Mouse (Mus musculus): ENCODE results near the gene Isca2. TPM values are rescaled to one million over a fixed set of nuclear protein-coding genes. Genes with fewer than 3 reads are reported as not detected.

The Isca2 gene
- polyA plus RNA-seq, 1 experiment, result 86.3 TPM

DNA sequence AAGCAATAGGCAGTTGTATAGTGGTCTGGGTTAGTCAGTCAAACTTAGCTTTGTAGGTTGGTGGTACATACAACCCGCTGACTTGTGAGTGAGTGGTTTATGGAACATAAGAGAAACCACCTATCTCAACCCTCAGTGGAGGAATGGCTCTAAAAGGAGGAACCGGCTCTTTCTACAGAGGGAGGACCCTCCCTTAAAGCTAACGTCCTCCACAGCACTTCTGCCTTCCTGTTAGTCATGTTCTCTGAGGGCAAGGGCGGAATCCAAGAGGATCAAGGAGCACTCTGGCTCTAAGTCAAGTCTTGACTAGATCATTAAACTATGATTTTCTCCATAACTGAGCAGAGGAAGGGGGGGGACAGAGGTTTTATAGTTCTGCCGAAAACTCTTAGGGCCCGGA lies 5.5 kb upstream of the Isca2 start:
- Histone ChIP-seq H3K4me1 (ENCODE audit: control insufficient read depth, insufficient read depth, low read length) (peaks cover 2% of the 10 kb centered on the region), H3K4me3 (ENCODE audit: insufficient read depth, low read length) (no peak overlapping the region), H3K27ac (ENCODE audit: insufficient read depth, low read length) (no peak overlapping the region)
- no peak for TF ChIP-seq CTCF (IDR thresholded peaks at IDR 0.05; ENCODE audit: extremely low read depth, insufficient read depth, low read length)
- TF ChIP-seq POLR2A (IDR thresholded peaks at IDR 0.05; ENCODE audit: extremely low read depth, insufficient read depth, low read length), result no peak

- Histone ChIP-seq H3K4me3 (ENCODE audit: insufficient read depth, low read length) (no peak overlapping the region), H3K27ac (ENCODE audit: insufficient read depth, low read length) (no peak overlapping the region), H3K4me1 (ENCODE audit: control insufficient read depth, insufficient read depth, low read length) (peaks cover 5% of the 10 kb centered on the region)
- TF ChIP-seq POLR2A (IDR thresholded peaks at IDR 0.05; ENCODE audit: extremely low read depth, insufficient read depth, low read length) (no peak), CTCF (IDR thresholded peaks at IDR 0.05; ENCODE audit: extremely low read depth, insufficient read depth, low read length) (no peak)
Observed at GRCm38 (mm10) chr12:84769624-84770023, 3.4 kb upstream of the Isca2 start.

GRCm38 (mm10) chr12:84771981-84772520 lies 1.0 kb upstream of the Isca2 start:
- TF ChIP-seq POLR2A (IDR thresholded peaks at IDR 0.05; ENCODE audit: extremely low read depth, insufficient read depth, low read length), result no peak
- TF ChIP-seq CTCF (IDR thresholded peaks at IDR 0.05; ENCODE audit: extremely low read depth, insufficient read depth, low read length), result no peak
- Histone ChIP-seq H3K4me3 (ENCODE audit: insufficient read depth, low read length) (peak overlapping the region; percentile 89), H3K4me1 (ENCODE audit: control insufficient read depth, insufficient read depth, low read length) (peaks cover 5% of the 10 kb centered on the region), H3K27ac (ENCODE audit: insufficient read depth, low read length) (no peak overlapping the region)

GRCm38 (mm10) chr12:84773476-84773875 lies 425 bp downstream of the Isca2 start:
- TF ChIP-seq POLR2A (IDR thresholded peaks at IDR 0.05; ENCODE audit: extremely low read depth, insufficient read depth, low read length) (no peak), CTCF (IDR thresholded peaks at IDR 0.05; ENCODE audit: extremely low read depth, insufficient read depth, low read length) (no peak)
- Histone ChIP-seq H3K4me3 (ENCODE audit: insufficient read depth, low read length) (peak overlapping the region; percentile 89), H3K27ac (ENCODE audit: insufficient read depth, low read length) (peak overlapping the region; percentile 40; the same call in 1 of the 2 replicates), H3K4me1 (ENCODE audit: control insufficient read depth, insufficient read depth, low read length) (peaks cover 5% of the 10 kb centered on the region)

- TF ChIP-seq POLR2A (IDR thresholded peaks at IDR 0.05; ENCODE audit: extremely low read depth, insufficient read depth, low read length) (no peak), CTCF (IDR thresholded peaks at IDR 0.05; ENCODE audit: extremely low read depth, insufficient read depth, low read length) (no peak)
- Histone ChIP-seq H3K4me3 (ENCODE audit: insufficient read depth, low read length) (no peak overlapping the region), H3K27ac (ENCODE audit: insufficient read depth, low read length) (no peak overlapping the region), H3K4me1 (ENCODE audit: control insufficient read depth, insufficient read depth, low read length) (peaks cover 4% of the 10 kb centered on the region)
Observed at GRCm38 (mm10) chr12:84774376-84774775, 1.3 kb downstream of the Isca2 start.

DNA sequence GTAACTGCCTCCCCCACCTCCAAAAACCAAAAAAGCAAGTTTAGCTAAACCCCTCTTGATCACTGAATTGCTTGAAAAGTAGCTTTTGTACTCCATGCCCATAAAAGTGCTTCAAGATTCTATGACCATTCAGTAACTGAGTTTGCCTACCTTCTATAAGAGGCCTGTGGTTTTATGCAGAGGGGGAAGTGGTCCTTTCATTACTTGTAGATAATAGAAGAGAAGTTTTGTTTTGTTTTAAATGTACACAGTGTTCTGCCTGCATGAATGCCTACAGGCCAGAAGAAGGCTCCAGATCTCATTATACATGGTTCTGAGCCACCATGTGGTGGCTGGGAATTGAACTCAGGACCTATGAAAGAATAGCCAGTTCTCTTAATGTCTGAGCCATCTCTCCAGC lies 3.2 kb downstream of the Isca2 start:
- H3K27ac ChIP-seq (ENCODE audit: insufficient read depth, low read length), result no peak overlapping the region
- H3K4me3 ChIP-seq (ENCODE audit: insufficient read depth, low read length), result no peak overlapping the region
- peaks cover 3% of the 10 kb centered on the region; the same call in 1 of the 2 replicates for H3K4me1 ChIP-seq (ENCODE audit: control insufficient read depth, insufficient read depth, low read length)
- TF ChIP-seq POLR2A (IDR thresholded peaks at IDR 0.05; ENCODE audit: extremely low read depth, insufficient read depth, low read length) (no peak), CTCF (IDR thresholded peaks at IDR 0.05; ENCODE audit: extremely low read depth, insufficient read depth, low read length) (no peak)

DNA sequence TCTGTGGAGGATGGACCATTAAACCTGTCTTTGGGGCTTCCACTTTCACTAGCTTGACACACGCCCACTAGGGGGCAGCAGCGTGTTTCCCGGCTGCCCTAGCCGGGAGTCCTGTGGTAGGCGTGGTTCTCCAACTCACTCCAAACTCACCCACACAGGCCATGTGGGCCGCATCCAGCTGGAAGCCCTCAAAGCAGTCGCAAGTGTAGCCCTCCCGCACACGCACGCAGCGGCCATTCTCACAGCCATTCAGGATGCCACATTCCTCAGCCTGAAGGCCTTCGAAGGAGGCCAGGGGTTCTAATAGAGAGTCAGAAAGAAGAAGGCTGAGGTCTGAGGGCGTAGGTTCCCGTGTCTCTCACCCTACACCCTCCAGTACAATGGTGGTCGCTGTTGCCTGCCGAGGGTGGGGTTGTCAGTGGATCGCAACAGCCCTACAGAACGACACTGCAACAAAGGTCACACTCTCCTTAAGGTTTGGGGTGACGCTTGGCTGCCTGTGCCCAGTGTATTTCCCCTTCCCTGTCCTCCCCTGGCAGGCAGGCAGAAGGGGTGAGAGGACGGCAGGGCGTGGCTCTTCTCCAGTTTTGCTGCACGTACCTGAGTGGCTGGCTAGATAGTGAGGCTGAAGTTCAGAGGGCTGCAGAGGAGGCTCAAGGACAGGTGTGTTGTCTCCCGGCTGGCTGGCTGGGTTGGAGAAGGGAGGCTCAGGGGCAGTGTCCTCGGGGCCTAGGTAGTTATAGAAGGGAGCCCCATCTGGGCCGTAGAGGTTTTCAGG lies 11.7 kb downstream of the Isca2 start:
- no peak overlapping the region for H3K27ac ChIP-seq (ENCODE audit: insufficient read depth, low read length)
- peak; percentile 90 for TF ChIP-seq CTCF (IDR thresholded peaks at IDR 0.05; ENCODE audit: extremely low read depth, insufficient read depth, low read length)
- no peak for TF ChIP-seq POLR2A (IDR thresholded peaks at IDR 0.05; ENCODE audit: extremely low read depth, insufficient read depth, low read length)
- no peak overlapping the region for H3K4me3 ChIP-seq (ENCODE audit: insufficient read depth, low read length)
- no peaks in the 10 kb centered on the region for H3K4me1 ChIP-seq (ENCODE audit: control insufficient read depth, insufficient read depth, low read length)

DNA sequence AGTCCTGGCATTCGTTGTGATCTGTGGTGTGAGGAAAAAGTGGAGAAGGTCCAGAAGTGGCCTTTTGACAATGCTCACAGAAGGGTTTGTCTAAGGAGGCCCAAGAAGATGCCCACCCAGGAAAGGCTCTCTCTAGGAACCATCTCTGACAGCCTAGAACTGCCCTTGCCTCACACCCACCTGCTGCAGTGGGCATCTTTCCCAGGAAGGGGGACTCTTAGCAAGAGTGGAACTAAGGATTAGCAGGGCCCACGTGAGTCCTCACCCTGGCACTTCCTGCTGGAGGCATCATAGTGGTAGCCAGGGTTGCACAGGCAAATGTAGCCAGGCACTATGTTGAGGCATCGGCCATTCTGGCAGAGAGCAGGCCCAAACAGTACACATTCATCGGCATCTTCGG lies 13.0 kb downstream of the Isca2 start:
- no peaks in the 10 kb centered on the region for H3K4me1 ChIP-seq (ENCODE audit: control insufficient read depth, insufficient read depth, low read length)
- TF ChIP-seq POLR2A (IDR thresholded peaks at IDR 0.05; ENCODE audit: extremely low read depth, insufficient read depth, low read length) (no peak), CTCF (IDR thresholded peaks at IDR 0.05; ENCODE audit: extremely low read depth, insufficient read depth, low read length) (no peak)
- no peak overlapping the region for H3K27ac ChIP-seq (ENCODE audit: insufficient read depth, low read length)
- H3K4me3 ChIP-seq (ENCODE audit: insufficient read depth, low read length), result no peak overlapping the region

DNA sequence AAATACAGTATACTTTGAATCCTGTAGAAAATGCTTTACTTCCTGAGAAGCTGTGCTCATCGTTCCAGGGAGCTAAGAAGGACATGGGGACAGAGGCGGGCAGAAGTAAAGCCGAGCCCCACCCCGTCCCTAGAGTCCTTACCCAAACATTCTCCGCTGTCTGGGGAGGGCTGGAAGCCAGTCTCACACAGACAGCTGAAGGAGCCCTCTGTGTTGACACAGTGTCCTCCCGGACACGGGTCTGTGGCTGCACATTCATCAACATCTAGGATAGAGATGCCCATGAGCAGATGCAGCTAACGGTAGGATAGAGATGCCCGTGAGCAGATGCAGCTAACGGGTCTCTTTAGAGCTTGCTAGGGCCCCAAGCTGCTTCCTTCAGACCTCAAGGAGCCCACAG lies 17.8 kb downstream of the Isca2 start:
- TF ChIP-seq CTCF (IDR thresholded peaks at IDR 0.05; ENCODE audit: extremely low read depth, insufficient read depth, low read length) (no peak), POLR2A (IDR thresholded peaks at IDR 0.05; ENCODE audit: extremely low read depth, insufficient read depth, low read length) (no peak)
- Histone ChIP-seq H3K27ac (ENCODE audit: insufficient read depth, low read length) (no peak overlapping the region), H3K4me3 (ENCODE audit: insufficient read depth, low read length) (no peak overlapping the region), H3K4me1 (ENCODE audit: control insufficient read depth, insufficient read depth, low read length) (no peaks in the 10 kb centered on the region)

GRCm38 (mm10) chr12:84792629-84793028 lies 19.6 kb downstream of the Isca2 start:
- H3K4me1 ChIP-seq (ENCODE audit: control insufficient read depth, insufficient read depth, low read length), result no peaks in the 10 kb centered on the region
- H3K4me3 ChIP-seq (ENCODE audit: insufficient read depth, low read length), result no peak overlapping the region
- no peak overlapping the region for H3K27ac ChIP-seq (ENCODE audit: insufficient read depth, low read length)
- TF ChIP-seq CTCF (IDR thresholded peaks at IDR 0.05; ENCODE audit: extremely low read depth, insufficient read depth, low read length) (no peak), POLR2A (IDR thresholded peaks at IDR 0.05; ENCODE audit: extremely low read depth, insufficient read depth, low read length) (no peak)
